Mouse (Mus musculus): ENCODE results near the gene Gpr83. TPM values are rescaled to one million over a fixed set of nuclear protein-coding genes. Genes with fewer than 3 reads are reported as not detected.

The Gpr83 gene
- polyA plus RNA-seq, 1 experiment from 2014 or later, result not detected

DNA sequence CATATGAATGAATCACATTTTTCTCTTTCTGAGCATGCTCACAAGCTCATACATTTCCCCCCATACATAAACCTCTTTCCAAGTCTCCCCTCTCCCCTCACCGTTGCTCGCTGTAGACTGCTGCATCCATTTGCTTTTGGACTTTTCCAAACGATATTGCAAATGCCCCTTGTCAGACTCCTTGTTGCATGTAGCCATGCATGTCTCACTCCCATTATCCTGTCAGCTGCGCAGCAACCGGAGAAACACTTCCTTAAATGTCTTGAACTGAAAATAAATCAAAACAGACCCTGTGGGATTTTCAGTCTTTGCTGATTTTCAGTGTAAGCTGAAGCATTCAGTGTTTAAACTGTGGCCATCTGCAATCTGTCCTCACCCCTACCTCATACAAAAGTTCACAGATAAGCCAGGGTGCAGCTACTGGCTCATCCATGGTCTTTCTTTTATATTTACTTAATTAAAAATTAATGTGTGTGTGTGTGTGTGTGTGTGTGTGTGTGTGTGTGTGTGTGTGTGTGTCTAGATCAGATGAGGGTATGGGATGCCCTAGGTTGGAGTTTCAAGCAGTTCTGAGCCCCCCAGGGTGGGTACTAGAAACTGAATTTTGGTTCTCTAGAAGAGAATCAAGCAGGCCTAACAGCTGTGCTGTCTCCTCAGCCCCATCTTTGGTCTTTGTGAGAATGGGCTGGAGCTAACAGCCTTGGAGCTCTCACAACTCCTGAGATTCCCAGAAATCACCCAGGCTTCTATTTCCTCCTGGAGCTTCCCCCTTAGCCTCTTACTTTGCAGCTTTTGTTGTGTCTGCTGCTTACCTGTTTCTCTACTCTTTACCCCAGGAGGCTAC is 59.0 kb downstream of the Gpr83 start:
- WGBS, result 78% methylated on average over 5 of the region's 5 CpGs
- no peak overlapping the region for H3K27ac ChIP-seq
- DNase-seq (ENCODE audit: low spot score), result peak; percentile 53
- no peaks in the 10 kb centered on the region for H3K36me3 ChIP-seq
- no peak overlapping the region for H3K4me3 ChIP-seq
- 0 out of 2 replicates have a peak, but pooled peaks cover 7% of the 10 kb centered on the region for H3K4me1 ChIP-seq
- no peaks in the 10 kb centered on the region for H3K27me3 ChIP-seq (ENCODE audit: insufficient read depth, poor library complexity, severe bottlenecking)
- H3K9me3 ChIP-seq, result no peaks in the 10 kb centered on the region

Other genes with a start within 250 kb of the Gpr83 start
- 16.8 and 18.6 TPM in 2 replicates for gene Amotl1, start 215.2 kb upstream of the Gpr83 start, polyA plus RNA-seq (2016; fragmentation: Nextera tagmentation; extraction: Ambion mirVana)
- gene Piwil4, start 119.5 kb upstream of the Gpr83 start, polyA plus RNA-seq (2016; fragmentation: Nextera tagmentation; extraction: Ambion mirVana), result not detected in 2 replicates
- 3.3 and 4.0 TPM in 2 replicates for gene Fut4, start 107.8 kb upstream of the Gpr83 start, polyA plus RNA-seq (2016; fragmentation: Nextera tagmentation; extraction: Ambion mirVana)
- gene 1700012B09Rik, start 89.2 kb upstream of the Gpr83 start, polyA plus RNA-seq (2016; fragmentation: Nextera tagmentation; extraction: Ambion mirVana), result not detected in 2 replicates
- gene Mre11a, start 75.6 kb upstream of the Gpr83 start, polyA plus RNA-seq (2016; fragmentation: Nextera tagmentation; extraction: Ambion mirVana), result 25.5 and 27.5 TPM in 2 replicates
- gene Ankrd49, start 75.4 kb upstream of the Gpr83 start, polyA plus RNA-seq (2016; fragmentation: Nextera tagmentation; extraction: Ambion mirVana), result 32.1 and 39.3 TPM in 2 replicates
- 0.10 TPM in 1 of 2 replicates, not detected in the other for gene Izumo1r, start 43.7 kb downstream of the Gpr83 start, polyA plus RNA-seq (2016; fragmentation: Nextera tagmentation; extraction: Ambion mirVana)
- 26.9 and 43.7 TPM in 2 replicates for gene Panx1, start 185.3 kb downstream of the Gpr83 start, polyA plus RNA-seq (2016; fragmentation: Nextera tagmentation; extraction: Ambion mirVana)

All from heart, embryonic 10.5 days (tissue).